In the genomic region with DNA sequence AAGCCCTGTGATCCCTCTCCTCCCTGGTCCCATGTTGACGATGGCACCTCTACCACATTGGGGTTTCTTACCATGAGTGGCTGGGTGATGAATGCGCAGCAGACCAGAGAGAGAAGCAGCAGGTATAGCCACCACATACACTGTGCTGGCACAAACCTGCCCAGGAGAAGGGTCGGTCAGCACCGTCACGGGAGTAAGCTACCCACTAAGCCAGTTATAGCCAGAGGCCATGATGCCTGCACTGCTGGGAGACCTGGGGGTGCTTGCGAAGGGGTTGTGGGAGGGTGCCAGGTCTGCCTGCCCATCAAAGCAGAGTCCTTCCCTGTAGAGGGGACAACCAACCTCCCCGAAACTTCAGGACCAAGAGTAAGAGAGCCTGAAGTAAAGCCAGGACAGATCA, we compare ENCODE assay signal across 12 mouse cellular contexts.
"Had no signal": no experiment of that assay in that cellular context is flagged by ENCODE, and none has a peak within 500 bp of the region (broad histone marks: within the 10 kb centered on the region; RNA-seq: fewer than 3 reads in every experiment).

No protein-coding gene starts in this region.

- DNase-seq: retina, postnatal 1 day; right cerebral cortex, adult 18-20 months; right cerebral cortex, postnatal 14 days; right cerebral cortex, postnatal 25 days; right cerebral cortex, postnatal 4 days; spleen, adult 18-20 months; thymus, adult 18-20 months; thymus, adult 2 months; thymus, postnatal 14 days; thymus, postnatal 25 days; thymus, postnatal 36 days; thymus, postnatal 4 days had no signal
